Mouse (Mus musculus) ZHBTc4 (cell line): ENCODE measurements around the gene Pcbd2.
A peak's percentile ranks its signal among the peaks of the same experiment; 100 is the strongest.
"Not testable (repeated sequence)": the region's sequence is repeated elsewhere in the genome, so short reads cannot be mapped to it uniquely, and the experiment has no call there.

Experiments used
- DNase-seq: peaks from one replicate; pipeline ENCODE4 v3.0.0-alpha.2; 2011; ENCODE audit warnings: low read depth, low spot score

Pcbd2 gene

GRCm38 (mm10) chr13:55727120-55727838 is at the start of gene Pcbd2:
Gene Pcbd2, plus strand, starts transcription at chr13:55727368.
- peak; percentile 87 for DNase-seq

- DNase-seq, result no peak
Measured at GRCm38 (mm10) chr13:55682201-55682600, 45.0 kb upstream of the Pcbd2 start.

DNA sequence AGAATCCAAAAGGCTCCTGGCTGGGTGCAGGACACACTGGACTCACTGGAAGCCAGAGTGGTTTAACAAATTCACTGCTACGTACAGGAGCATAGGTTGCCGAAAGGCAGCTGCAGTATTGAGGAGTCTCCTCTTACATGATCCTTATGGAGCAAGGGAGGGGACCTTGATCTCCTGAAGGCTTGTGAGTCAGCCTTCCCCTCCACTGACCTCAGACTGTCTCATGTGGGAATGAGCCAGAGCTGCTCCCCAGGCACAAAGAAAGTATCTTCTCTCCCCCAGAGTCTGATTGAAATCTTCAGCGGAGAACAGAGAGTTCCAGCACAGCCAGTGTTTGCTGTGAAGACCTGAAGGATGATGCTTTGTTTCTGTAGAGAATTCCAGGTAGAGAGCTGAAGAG is 43.6 kb upstream of the Pcbd2 start:
- no peak for DNase-seq

DNA sequence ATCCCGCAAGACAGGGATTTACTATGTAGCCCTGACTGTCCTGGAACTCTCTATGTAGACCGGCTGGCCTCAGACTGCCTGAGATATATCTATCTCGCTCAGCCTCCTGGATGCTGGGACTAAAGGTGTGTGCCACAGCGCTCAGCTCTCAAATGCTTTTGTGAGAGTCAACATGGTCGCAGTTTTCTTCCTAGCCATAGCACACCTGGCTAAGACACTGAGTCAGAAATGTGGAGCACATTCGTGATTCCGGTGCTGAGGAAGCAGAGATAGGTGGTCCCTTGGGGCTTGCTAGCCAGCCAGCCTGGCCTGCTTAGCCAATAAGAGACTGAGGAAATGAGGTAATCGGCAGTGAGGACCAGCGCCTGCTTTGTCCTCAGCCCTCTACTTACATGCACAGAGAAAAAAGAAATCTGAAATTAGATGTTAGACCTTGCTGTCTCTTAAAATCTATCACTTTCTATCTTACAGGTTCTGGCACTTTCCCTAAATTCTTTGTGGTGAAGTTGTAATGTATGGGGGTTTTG is 41.0 kb upstream of the Pcbd2 start:
- DNase-seq, result no peak

DNA sequence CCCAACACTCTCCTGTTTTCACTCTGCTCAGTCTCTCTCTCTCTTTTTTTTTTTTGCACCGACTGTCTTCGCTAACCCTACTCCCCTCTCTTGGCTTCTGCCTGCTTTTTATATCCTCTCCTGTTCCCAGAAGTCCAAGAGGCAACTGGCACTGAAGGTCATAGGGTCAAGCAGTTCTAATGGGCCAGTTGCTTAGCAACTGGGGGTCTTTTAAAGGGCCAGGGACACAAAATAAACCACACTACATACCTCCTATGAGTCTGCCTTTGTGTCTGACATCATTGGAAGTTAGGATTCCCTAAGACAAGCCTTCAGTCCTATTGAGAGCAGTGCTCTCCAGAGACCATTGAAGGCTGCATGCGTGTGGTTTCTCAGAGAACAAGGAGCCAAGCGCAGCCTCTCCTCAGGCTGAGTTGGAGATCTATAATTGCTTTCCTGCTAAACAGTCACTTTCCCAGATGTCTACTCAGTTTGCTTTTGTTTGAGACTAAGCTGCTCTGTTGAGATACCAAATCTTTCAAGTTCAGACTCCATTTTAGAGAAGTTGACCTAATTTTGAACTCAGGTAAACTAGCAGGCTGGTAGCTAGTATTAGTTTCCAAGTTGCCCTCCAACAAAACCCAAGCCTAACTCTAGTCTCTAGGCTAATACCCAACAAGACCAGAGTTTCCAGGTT is 39.1 kb upstream of the Pcbd2 start:
- peak; percentile 63 for DNase-seq

GRCm38 (mm10) chr13:55692535-55693242 is 34.5 kb upstream of the Pcbd2 start, which contains the start of gene B230219D22Rik:
Gene B230219D22Rik, plus strand, starts transcription at chr13:55693124.
- peak; percentile 98 for DNase-seq

GRCm38 (mm10) chr13:55693243-55693721 is 33.9 kb upstream of the Pcbd2 start:
- peak; percentile 58 for DNase-seq

GRCm38 (mm10) chr13:55694110-55694509 is 33.1 kb upstream of the Pcbd2 start:
- no peak for DNase-seq

DNA sequence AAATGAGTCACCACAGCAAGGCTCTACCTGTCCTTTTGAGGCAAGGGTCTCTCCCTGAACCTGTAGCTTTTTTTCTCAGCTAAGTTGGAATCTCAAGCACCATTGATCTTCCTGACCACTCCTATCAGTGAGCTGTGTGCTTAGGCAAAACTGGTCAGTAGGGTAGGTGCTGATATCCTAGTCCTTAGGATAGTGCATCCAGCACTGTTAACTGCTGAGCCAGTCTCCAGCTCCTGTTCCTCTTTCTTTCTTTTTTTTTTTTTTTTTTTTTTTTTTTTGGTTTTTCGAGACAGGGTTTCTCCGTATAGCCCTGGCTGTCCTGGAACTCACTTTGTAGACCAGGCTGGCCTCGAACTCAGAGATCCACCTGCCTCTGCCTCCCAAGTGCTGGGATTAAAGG is 31.2 kb upstream of the Pcbd2 start:
- not testable (repeated sequence) for DNase-seq

- peak; percentile 49 for DNase-seq
Measured at GRCm38 (mm10) chr13:55704301-55704700, 22.9 kb upstream of the Pcbd2 start.

DNA sequence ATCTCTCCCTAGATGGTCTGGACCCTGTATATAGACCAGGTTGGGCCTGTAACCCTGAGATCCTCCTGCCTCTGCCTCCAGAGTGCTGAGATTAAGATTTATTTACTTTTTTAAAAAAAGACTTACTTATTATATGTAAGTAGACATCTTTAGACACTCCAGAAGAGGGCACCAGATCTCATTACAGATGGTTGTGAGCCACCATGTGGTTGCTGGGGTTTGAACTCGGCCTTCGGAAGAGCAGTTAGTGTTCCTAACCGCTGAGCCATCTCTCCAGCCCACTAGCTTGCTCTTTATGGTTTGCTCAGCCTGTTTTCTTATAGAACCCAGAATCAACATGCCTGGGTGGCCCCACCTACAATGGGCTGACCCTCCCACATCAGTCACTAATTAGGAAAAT is 14.3 kb upstream of the Pcbd2 start:
- peak; percentile 47 for DNase-seq

- peak; percentile 91 for DNase-seq
Measured at GRCm38 (mm10) chr13:55714501-55715166, 12.5 kb upstream of the Pcbd2 start, which contains the start of gene Txndc15. Gene Txndc15, plus strand, starts transcription at chr13:55714650.

DNA sequence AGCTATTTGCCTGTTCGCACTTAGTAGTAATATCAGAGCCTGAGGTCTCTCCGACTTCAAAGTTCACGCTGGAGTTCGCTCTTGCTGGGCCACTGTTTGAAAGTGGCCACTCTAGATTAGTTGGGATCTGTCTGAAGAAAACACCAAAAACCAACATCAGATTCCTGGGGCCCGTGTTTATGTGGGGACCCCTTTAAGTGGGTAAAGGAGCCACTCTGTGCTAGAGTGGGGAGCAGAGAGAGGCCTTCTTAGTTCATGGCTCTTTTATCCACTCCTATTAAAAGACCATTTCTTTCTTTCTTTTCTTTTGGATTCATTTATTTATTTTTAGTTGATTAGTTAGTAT is 12.0 kb upstream of the Pcbd2 start:
- no peak for DNase-seq

- no peak for DNase-seq
Measured at GRCm38 (mm10) chr13:55715908-55716510, 11.2 kb upstream of the Pcbd2 start.

GRCm38 (mm10) chr13:55721516-55721915 is 5.7 kb upstream of the Pcbd2 start:
- DNase-seq, result no peak

DNA sequence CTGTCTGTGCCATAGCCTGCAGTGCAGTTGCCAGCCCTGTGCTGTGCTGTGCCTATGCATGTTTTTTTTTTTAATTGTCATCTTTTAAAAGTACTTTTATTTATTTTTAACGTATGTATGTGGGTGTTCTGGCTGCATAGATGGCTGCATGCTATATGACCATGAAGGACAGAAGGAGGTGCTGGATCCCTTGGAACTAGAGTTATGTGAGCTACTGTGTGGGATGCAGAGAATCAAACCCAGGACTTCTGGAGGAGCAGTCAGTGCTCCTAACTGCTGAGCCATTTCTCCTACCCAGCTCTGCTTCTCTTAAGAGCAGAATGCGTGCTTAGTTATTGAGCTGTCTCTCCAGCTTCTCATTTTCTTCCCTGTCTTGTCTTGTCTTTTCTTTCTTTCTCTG is 5.2 kb upstream of the Pcbd2 start:
- DNase-seq, result no peak

- no peak for DNase-seq
Measured at GRCm38 (mm10) chr13:55726598-55727119, 509 bp upstream of the Pcbd2 start.

DNA sequence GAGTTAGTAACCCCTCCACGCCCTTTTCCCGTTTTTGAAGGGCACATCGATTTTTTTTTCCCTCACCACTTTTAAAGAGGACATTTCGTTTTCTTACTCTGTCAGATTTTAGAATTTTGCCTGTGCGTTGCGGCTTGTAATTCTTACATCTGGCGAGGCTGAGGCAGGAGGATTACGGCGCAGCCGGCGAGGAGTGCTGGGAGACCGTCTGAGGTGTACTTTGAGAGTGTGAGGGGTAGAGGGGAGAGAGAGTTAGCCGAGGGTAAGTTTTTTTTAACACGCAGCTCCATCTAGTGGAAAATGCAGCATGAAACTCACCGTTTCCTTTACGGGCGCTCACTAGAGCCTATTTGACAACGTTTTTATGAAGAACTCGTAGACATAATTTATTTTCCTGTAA is 671 bp downstream of the Pcbd2 start:
- peak; percentile 81 for DNase-seq

DNA sequence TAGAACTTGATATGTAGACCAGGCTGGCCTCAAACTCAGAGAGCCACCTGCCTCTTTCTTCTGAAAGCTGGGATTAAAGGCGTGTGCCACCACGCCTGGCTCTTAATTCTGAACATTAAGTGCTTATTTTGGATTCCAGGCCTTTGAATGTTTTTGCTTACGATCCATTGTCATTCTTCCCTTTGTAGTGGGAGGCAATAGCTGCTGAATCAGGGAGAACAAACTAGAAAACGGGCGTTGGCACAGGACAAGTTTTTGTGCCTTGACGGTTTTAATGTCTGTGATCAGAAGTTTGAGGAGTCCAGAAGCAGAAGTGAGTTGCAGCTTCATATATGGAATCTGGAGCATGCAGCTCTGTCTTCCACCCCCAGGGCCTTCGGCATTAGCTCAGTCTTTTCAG is 3.5 kb downstream of the Pcbd2 start:
- DNase-seq, result peak; percentile 94

DNA sequence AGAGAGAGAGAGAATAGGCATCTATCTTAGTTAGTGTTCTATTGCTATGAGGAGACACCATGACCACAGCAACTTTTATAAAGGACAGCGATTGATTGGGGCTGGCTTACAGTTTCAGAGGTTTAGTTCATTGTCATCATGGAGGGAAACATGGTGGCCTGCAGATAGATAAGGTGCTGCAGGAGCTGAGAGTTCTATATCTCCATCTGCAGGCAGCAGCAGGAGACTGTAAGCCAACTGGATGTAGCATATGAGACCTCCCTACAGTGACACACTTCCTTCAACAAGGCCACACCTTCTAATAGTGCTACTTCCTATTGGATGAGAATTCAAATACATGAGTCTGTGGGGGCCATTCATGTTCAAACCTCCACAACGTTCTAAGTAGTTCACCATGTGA is 5.0 kb downstream of the Pcbd2 start:
- no peak for DNase-seq
